Mouse (Mus musculus): ENCODE measurements around the gene Blm. TPM values are rescaled to one million over a fixed set of nuclear protein-coding genes. Genes with fewer than 3 reads are reported as not detected.
A peak's percentile ranks its signal among the peaks of the same experiment; 100 is the strongest.

Gene Blm
- polyA plus RNA-seq, 1 experiment from 2014 or later: 18.5 TPM

GRCm38 (mm10) chr7:80558572-80558971 is 23.7 kb upstream of the Blm start:
- no peak overlapping the region for H3K4me3 ChIP-seq (replicated peaks)

DNA sequence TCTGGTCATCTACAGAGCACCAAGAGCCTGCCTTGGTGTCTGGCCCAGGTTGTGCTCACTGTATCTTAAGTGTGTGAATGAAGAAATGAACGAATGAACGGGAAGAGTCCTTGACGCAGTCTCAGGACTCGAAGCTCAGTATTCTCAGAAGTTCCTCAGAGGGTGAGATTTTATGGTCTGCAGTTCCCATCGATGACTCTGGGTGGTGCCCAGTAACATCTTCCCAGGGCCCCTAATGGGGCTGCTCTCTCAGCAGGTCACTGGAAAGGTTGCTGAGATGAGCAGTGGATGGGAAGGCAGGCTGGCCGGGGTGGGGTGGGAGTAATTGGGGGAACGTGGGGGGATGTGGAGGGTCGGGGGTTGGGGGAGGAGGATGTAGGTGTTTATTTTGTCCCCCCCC is 23.2 kb upstream of the Blm start:
- Histone ChIP-seq H3K4me1 (peaks cover 28% of the 10 kb centered on the region), H3K4me2 (replicated peaks) (no peak overlapping the region), H3K27me3 (no peaks in the 10 kb centered on the region), H3K9ac (no peak overlapping the region), H3K9me3 (replicated peaks) (no peaks in the 10 kb centered on the region), H3K27ac (replicated peaks) (no peak overlapping the region), H3K4me3 (replicated peaks) (no peak overlapping the region), H3K36me3 (no peaks in the 10 kb centered on the region)
- no peak for ATAC-seq (ENCODE audit: insufficient number of reproducible peaks, low FRiP score, low TSS enrichment, low read depth)
- WGBS: 59% methylated on average over 8 of the region's 8 CpGs

More at GRCm38 (mm10) chr7:80558572-80558971, 23.7 kb upstream of the Blm start:
- Histone ChIP-seq H3K9me3 (replicated peaks) (no peaks in the 10 kb centered on the region), H3K27ac (replicated peaks) (no peak overlapping the region), H3K9ac (no peak overlapping the region), H3K4me2 (replicated peaks) (no peak overlapping the region), H3K4me1 (peaks cover 28% of the 10 kb centered on the region), H3K36me3 (no peaks in the 10 kb centered on the region), H3K27me3 (no peaks in the 10 kb centered on the region)
- 55% methylated on average over 5 of the region's 5 CpGs for WGBS
- no peak for ATAC-seq (ENCODE audit: insufficient number of reproducible peaks, low FRiP score, low TSS enrichment, low read depth)

- 91% methylated on average over 4 of the region's 4 CpGs for WGBS
- Histone ChIP-seq H3K36me3 (no peaks in the 10 kb centered on the region), H3K9ac (no peak overlapping the region), H3K27ac (replicated peaks) (no peak overlapping the region), H3K4me3 (replicated peaks) (no peak overlapping the region), H3K27me3 (no peaks in the 10 kb centered on the region), H3K9me3 (replicated peaks) (no peaks in the 10 kb centered on the region), H3K4me1 (peaks cover 26% of the 10 kb centered on the region), H3K4me2 (replicated peaks) (no peak overlapping the region)
- no peak for ATAC-seq (ENCODE audit: insufficient number of reproducible peaks, low FRiP score, low TSS enrichment, low read depth)
These were observed 22.2 kb upstream of the Blm start for GRCm38 (mm10) chr7:80557161-80557560.

GRCm38 (mm10) chr7:80556166-80556565 is 21.2 kb upstream of the Blm start:
- Histone ChIP-seq H3K4me2 (replicated peaks) (no peak overlapping the region), H3K4me3 (replicated peaks) (no peak overlapping the region), H3K36me3 (no peaks in the 10 kb centered on the region), H3K9me3 (replicated peaks) (no peaks in the 10 kb centered on the region), H3K27me3 (no peaks in the 10 kb centered on the region), H3K4me1 (peaks cover 16% of the 10 kb centered on the region), H3K27ac (replicated peaks) (no peak overlapping the region), H3K9ac (no peak overlapping the region)
- ATAC-seq (ENCODE audit: insufficient number of reproducible peaks, low FRiP score, low TSS enrichment, low read depth): no peak
- 69% methylated on average over 3 of the region's 3 CpGs for whole genome bisulfite sequencing

- ATAC-seq (ENCODE audit: insufficient number of reproducible peaks, low FRiP score, low TSS enrichment, low read depth): no peak
- Histone ChIP-seq H3K27me3 (no peaks in the 10 kb centered on the region), H3K4me3 (replicated peaks) (no peak overlapping the region), H3K9me3 (replicated peaks) (no peaks in the 10 kb centered on the region), H3K9ac (no peak overlapping the region), H3K36me3 (no peaks in the 10 kb centered on the region), H3K4me2 (replicated peaks) (no peak overlapping the region), H3K27ac (replicated peaks) (peak overlapping the region; percentile 81), H3K4me1 (peaks cover 14% of the 10 kb centered on the region)
- 66% methylated on average over 3 of the region's 3 CpGs for WGBS
These were observed 20.2 kb upstream of the Blm start for GRCm38 (mm10) chr7:80555146-80555545.

DNA sequence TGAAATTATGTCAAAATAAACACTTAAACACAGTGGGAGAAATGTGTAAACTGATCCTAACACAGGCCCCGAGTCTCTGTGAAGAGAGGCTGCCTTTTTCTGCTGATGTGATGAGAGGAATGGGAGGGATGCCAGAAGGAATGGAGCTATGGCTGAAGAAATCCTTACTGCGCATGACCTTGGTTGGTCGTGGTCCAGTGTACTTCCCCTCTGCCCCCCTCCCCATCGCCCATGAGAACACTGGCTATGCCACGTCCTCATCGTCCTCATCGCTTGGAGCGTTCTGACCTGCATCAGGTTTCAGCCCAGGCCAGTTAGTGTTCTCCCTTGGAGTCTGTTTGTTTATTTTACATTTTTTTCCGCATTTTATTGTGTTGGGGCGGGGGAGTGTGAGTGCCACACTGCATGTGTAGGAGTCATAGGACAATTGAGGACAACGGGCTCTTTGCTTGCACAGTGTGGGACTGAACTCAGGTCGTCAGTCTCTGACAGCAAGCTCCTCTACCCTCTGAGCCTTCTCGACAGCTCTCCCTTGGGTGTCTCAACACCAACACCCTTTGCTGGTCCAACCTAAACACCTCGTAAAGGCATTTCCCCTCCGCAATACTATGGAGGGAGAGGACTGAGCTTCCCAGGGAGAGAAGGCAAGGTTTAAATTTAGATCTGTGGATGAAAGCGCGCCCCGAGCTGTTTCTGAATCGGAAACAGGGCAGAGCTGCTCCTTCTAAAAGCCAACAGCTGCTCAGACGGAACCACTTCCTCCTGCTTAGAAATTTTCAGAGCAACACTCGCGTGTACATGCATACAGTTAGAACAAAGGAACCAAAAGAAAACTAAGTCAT is 19.5 kb upstream of the Blm start:
- Histone ChIP-seq H3K9ac (no peak overlapping the region), H3K27me3 (no peaks in the 10 kb centered on the region), H3K4me1 (peaks cover 14% of the 10 kb centered on the region), H3K9me3 (replicated peaks) (no peaks in the 10 kb centered on the region), H3K4me2 (replicated peaks) (peak overlapping the region; percentile 2; the same call in 1 of the 2 replicates), H3K27ac (replicated peaks) (peak overlapping the region; percentile 81), H3K4me3 (replicated peaks) (no peak overlapping the region), H3K36me3 (no peaks in the 10 kb centered on the region)
- peak; percentile 88 for ATAC-seq (ENCODE audit: insufficient number of reproducible peaks, low FRiP score, low TSS enrichment, low read depth)
- 27% methylated on average over 22 of the region's 22 CpGs for WGBS

GRCm38 (mm10) chr7:80548513-80549260 is 13.8 kb upstream of the Blm start:
- Histone ChIP-seq H3K9ac (no peak overlapping the region), H3K4me1 (no peaks in the 10 kb centered on the region), H3K27ac (replicated peaks) (no peak overlapping the region), H3K36me3 (no peaks in the 10 kb centered on the region), H3K4me2 (replicated peaks) (no peak overlapping the region), H3K27me3 (no peaks in the 10 kb centered on the region), H3K4me3 (replicated peaks) (no peak overlapping the region), H3K9me3 (replicated peaks) (no peaks in the 10 kb centered on the region)
- ATAC-seq (ENCODE audit: insufficient number of reproducible peaks, low FRiP score, low TSS enrichment, low read depth): no peak
- WGBS: 81% methylated on average over 7 of the region's 7 CpGs

GRCm38 (mm10) chr7:80542139-80542831 is 7.4 kb upstream of the Blm start:
- WGBS: 79% methylated on average over 7 of the region's 7 CpGs
- no peak overlapping the region for H3K27ac ChIP-seq (replicated peaks)
- no peaks in the 10 kb centered on the region for H3K4me1 ChIP-seq
- H3K36me3 ChIP-seq: no peaks in the 10 kb centered on the region
- H3K4me3 ChIP-seq (replicated peaks): no peak overlapping the region
- no peaks in the 10 kb centered on the region for H3K9me3 ChIP-seq (replicated peaks)
- H3K9ac ChIP-seq: no peak overlapping the region
- no peak overlapping the region for H3K4me2 ChIP-seq (replicated peaks)
- no peaks in the 10 kb centered on the region for H3K27me3 ChIP-seq
- no peak for ATAC-seq (ENCODE audit: insufficient number of reproducible peaks, low FRiP score, low TSS enrichment, low read depth)

GRCm38 (mm10) chr7:80539581-80539980 is 4.7 kb upstream of the Blm start:
- Histone ChIP-seq H3K9me3 (replicated peaks) (no peaks in the 10 kb centered on the region), H3K4me3 (replicated peaks) (no peak overlapping the region), H3K36me3 (no peaks in the 10 kb centered on the region), H3K9ac (no peak overlapping the region), H3K27me3 (no peaks in the 10 kb centered on the region), H3K4me1 (no peaks in the 10 kb centered on the region), H3K27ac (replicated peaks) (no peak overlapping the region), H3K4me2 (replicated peaks) (no peak overlapping the region)
- 67% methylated on average over 5 of the region's 5 CpGs for WGBS
- ATAC-seq (ENCODE audit: insufficient number of reproducible peaks, low FRiP score, low TSS enrichment, low read depth): no peak

DNA sequence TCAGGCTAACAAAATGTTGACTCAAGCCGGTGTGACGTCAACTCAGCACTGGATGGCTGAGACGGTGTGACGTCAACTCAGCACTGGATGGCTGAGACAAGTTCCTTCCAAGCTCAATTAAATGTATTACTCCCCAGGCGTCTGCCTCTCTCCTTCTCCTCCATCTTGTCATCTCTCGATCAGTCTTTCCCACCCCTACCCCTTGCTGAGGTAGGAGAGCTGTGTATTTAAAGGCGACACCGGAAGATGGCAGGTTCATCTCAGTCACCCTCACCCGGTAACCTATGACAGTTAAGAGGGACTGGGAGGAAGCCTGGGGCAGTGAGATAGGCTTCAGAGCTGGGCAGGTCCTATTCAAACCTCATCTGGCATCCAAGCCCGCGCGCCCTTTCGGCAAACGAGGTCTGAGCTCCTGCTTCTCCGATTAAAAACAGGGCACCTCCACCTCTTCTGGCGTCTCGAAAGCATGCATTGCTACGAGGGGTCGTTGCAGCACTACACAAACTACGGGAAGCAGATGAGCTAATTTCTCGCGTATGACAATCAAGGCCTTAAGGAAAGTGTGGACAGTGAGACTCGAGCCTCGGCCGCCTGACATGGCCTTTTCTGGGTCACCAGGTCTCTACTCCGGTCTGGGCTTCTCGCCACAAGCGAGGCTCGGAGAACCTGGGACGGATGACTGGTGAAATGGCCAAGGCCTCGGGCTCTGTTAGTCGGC is 469 bp downstream of the Blm start:
- Histone ChIP-seq H3K9me3 (replicated peaks) (no peaks in the 10 kb centered on the region), H3K27me3 (no peaks in the 10 kb centered on the region), H3K27ac (replicated peaks) (peak overlapping the region; percentile 71; the same call in 1 of the 2 replicates), H3K4me1 (peaks cover 12% of the 10 kb centered on the region), H3K36me3 (no peaks in the 10 kb centered on the region), H3K4me2 (replicated peaks) (peak overlapping the region; percentile 92), H3K4me3 (replicated peaks) (peak overlapping the region; percentile 76), H3K9ac (peak overlapping the region; percentile 64)
- 1% methylated on average over 32 of the region's 32 CpGs for WGBS
- ATAC-seq (ENCODE audit: insufficient number of reproducible peaks, low FRiP score, low TSS enrichment, low read depth): no peak

GRCm38 (mm10) chr7:80531087-80531486 is 3.8 kb downstream of the Blm start:
- no peaks in the 10 kb centered on the region for H3K27me3 ChIP-seq
- no peak overlapping the region for H3K4me2 ChIP-seq (replicated peaks)
- H3K4me1 ChIP-seq: peaks cover 12% of the 10 kb centered on the region
- H3K9ac ChIP-seq: no peak overlapping the region
- ATAC-seq (ENCODE audit: insufficient number of reproducible peaks, low FRiP score, low TSS enrichment, low read depth): no peak
- 84% methylated on average over 6 of the region's 6 CpGs for WGBS
- H3K27ac ChIP-seq (replicated peaks): no peak overlapping the region
- H3K36me3 ChIP-seq: no peaks in the 10 kb centered on the region
- no peaks in the 10 kb centered on the region for H3K9me3 ChIP-seq (replicated peaks)
- H3K4me3 ChIP-seq (replicated peaks): no peak overlapping the region
